Mouse (Mus musculus) liver, embryonic 15.5 days (tissue): ENCODE measurements around the gene Fads2. TPM values are rescaled to one million over a fixed set of nuclear protein-coding genes. Genes with fewer than 3 reads are reported as not detected.
"Not testable (repeated sequence)": the region's sequence is repeated elsewhere in the genome, so short reads cannot be mapped to it uniquely, and the experiment has no call there.

ENCODE experiments used
- ATAC-seq: fragments of 200-750 bp; cut with Nextera tagmentation; 2 replicates; pipeline ENCODE4 v1.8.0; 2017; ENCODE audit warnings: moderate number of reproducible peaks, mild to moderate bottlenecking, moderate library complexity; ENCODE audit not compliant: insufficient read depth
- H3K27ac ChIP-seq: fragments of 300-500 bp; sonication (generic); replicated peaks from 2 replicates; pipeline ENCODE4 v1.5.1; 2015; ENCODE audit warnings: mild to moderate bottlenecking, inconsistent platforms
- H3K27me3 ChIP-seq: fragments of 300-500 bp; sonication (generic); 2 replicates; pipeline ENCODE4 v1.6.1; 2015; ENCODE audit warnings: mild to moderate bottlenecking, inconsistent platforms
- H3K36me3 ChIP-seq: fragments of 300-500 bp; sonication (generic); replicated peaks from 2 replicates; pipeline ENCODE4 v1.6.1; 2015; ENCODE audit warnings: moderate library complexity, mild to moderate bottlenecking, inconsistent platforms
- H3K4me1 ChIP-seq: fragments of 300-500 bp; sonication (generic); replicated peaks from 2 replicates; pipeline ENCODE4 v1.6.1; 2015; ENCODE audit warnings: inconsistent platforms
- H3K4me2 ChIP-seq: fragments of 300-500 bp; sonication (generic); 2 replicates; pipeline ENCODE4 v1.6.1; 2015; ENCODE audit warnings: moderate library complexity, mild to moderate bottlenecking, inconsistent platforms
- H3K4me3 ChIP-seq: fragments of 300-500 bp; sonication (generic); replicated peaks from 2 replicates; pipeline ENCODE4 v1.5.1; 2015; ENCODE audit warnings: mild to moderate bottlenecking, inconsistent platforms
- H3K9ac ChIP-seq: fragments of 300-500 bp; sonication (generic); 2 replicates; pipeline ENCODE4 v1.6.1; 2015; ENCODE audit warnings: moderate library complexity, mild to moderate bottlenecking, inconsistent platforms
- H3K9me3 ChIP-seq: fragments of 300-500 bp; sonication (generic); replicated peaks from 2 replicates; pipeline ENCODE4 v1.6.1; 2016; ENCODE audit warnings: inconsistent platforms
- WGBS: fragments of 180-500 bp; shearing (Covaris S2); methylation state at CpG from one replicate; pipeline ENCODE4 v1.1.7; 2015; ENCODE audit warnings: mixed read lengths; ENCODE audit not compliant: insufficient replicate concordance; 5-methylcytosine and 5-hydroxymethylcytosine counted together
- polyA plus RNA-seq: library from polyadenylated mRNA; unstranded; fragments of >200 nt; fragmentation: Nextera tagmentation; extraction: Ambion mirVana; gene quantifications from 2 replicates; pipeline ENCODE4 v1.2.1, GENCODE M21; 2015

Gene Fads2
- polyA plus RNA-seq: 89.7 and 102 TPM in 2 replicates

DNA sequence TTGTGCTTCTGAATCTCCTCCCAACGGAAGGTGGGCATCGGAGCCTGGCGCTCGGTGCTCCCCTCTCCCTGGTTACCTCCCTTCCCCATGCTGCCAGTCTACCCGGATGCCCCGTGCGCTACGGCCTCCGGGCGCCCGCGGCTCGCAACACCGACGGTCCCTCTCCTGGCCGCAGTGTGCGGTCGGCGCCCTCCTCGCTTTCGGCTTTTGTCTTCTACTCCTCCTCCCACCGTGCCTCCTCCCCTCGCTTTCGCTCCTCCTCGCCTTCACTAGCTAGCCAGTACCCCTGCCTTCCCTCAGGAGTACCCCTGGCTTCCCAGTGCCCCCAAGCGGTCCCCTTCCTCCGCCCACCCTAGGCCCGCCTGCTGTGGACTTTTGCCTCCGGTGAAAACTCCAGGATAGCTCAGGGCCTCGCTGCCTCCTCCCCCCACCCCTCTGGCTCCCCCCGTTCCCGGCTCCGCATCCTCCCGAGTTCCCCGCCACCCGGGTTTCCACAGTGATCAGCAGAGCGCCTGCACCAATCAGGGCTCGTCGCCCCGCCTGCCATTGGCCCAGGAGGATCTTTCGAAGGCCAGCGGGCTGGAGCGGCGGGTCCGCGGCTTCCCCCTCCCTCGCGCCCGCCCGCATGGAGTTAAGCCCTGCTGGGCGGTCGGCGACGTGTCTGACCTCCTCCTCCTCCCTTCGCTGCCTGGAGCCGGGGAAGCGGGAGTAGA, at the start of gene Fads2:
Gene Fads2, minus strand, starts transcription at position 406 of the 713 bp plus-strand sequence.
- H3K4me2 ChIP-seq: peak within 1 kb of the TSS; percentile 96
- no peaks in the 10 kb centered on the region for H3K9me3 ChIP-seq
- WGBS: under 1% methylated on average over 57 of the region's 57 CpGs
- H3K4me3 ChIP-seq: peak within 1 kb of the TSS; percentile 72
- peak within 1 kb of the TSS; percentile 65 for H3K9ac ChIP-seq
- no peaks in the 10 kb centered on the region for H3K27me3 ChIP-seq
- peak within 1 kb of the TSS; percentile 68 for H3K27ac ChIP-seq
- H3K4me1 ChIP-seq: peaks cover 86% of the 10 kb centered on the region
- ATAC-seq: peak; percentile 84
- peaks cover 11% of the 10 kb centered on the region; the same call in 1 of the 2 replicates for H3K36me3 ChIP-seq

DNA sequence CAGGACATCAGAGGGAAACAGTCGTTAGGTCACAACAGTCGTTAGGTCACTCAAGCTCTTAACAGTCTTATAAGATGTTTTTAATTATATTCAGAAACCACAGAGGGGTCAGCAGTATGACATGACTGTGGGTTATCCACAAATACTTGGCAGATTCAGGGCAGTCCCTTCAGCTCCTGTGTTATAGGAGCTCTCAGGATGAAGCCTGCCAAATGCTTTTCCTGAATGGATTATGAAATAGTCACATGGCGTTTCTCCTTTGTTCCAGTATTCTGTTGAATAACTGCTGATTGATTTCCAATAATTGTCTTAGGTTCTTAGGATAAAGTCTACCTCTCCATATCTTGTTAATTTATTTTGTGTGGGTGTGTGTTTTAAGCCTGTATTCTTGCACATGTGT, 47.6 kb upstream of the Fads2 start:
- WGBS: 61% methylated on average over 3 of the region's 3 CpGs
- no peak overlapping the region for H3K4me3 ChIP-seq

DNA sequence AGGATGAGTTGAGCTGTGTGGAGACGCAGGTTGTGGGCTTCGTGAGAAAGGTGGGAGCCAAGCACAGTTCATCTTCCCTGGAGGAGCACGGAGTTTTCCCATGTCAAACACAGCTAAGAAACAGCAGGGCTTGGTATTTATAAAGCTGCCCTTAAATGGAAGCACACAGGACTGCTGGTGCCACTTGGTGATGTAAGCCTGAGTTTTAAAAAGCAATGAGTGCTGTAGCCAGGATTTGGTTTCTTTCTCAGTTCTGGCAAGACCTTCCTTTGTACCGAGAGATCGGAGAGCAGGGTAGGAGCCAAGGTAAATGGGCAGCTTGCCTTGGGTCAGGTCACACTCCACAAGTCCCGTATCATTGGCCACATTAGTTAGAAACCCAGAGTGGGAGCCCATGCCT, 47.0 kb upstream of the Fads2 start:
- no peaks in the 10 kb centered on the region for H3K9me3 ChIP-seq
- H3K4me1 ChIP-seq: peaks cover 10% of the 10 kb centered on the region; the same call in 1 of the 2 replicates
- no peaks in the 10 kb centered on the region; the same call in 1 of the 2 replicates for H3K27me3 ChIP-seq
- H3K9ac ChIP-seq: no peak overlapping the region
- no peak for ATAC-seq
- no peak overlapping the region for H3K27ac ChIP-seq
- 68% methylated on average over 6 of the region's 6 CpGs for WGBS
- no peak overlapping the region for H3K4me3 ChIP-seq
- H3K4me2 ChIP-seq: no peak overlapping the region
- H3K36me3 ChIP-seq: no peaks in the 10 kb centered on the region

More for the DNA sequence above, 47.6 kb upstream of the Fads2 start:
- ATAC-seq: no peak
- H3K9me3 ChIP-seq: no peaks in the 10 kb centered on the region
- no peak overlapping the region for H3K4me2 ChIP-seq
- H3K9ac ChIP-seq: no peak overlapping the region
- no peak overlapping the region for H3K27ac ChIP-seq
- peaks cover 10% of the 10 kb centered on the region; the same call in 1 of the 2 replicates for H3K4me1 ChIP-seq
- H3K36me3 ChIP-seq: no peaks in the 10 kb centered on the region
- no peaks in the 10 kb centered on the region; the same call in 1 of the 2 replicates for H3K27me3 ChIP-seq

DNA sequence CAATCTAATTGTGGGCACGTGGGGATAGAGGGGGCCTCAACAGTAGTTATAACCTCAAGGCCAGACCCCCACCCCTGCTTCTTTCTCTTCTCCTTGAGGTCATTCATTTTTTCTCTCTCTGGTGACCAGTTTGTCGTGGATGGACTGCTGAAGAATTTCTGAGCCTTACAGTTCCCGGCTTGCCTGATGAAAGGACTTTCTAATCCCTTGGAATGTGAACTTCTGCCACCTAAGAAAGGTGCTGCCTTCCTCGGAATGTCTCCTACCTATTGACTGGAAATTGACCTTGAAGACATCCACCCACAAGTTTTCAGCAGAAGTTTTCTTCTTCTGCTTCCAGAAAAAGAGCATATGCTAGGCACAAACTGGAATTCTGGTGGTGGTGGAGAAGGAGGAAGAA, 42.9 kb upstream of the Fads2 start:
- H3K27me3 ChIP-seq: no peaks in the 10 kb centered on the region; the same call in 1 of the 2 replicates
- H3K9me3 ChIP-seq: no peaks in the 10 kb centered on the region
- no peak overlapping the region for H3K9ac ChIP-seq
- no peak overlapping the region for H3K27ac ChIP-seq
- ATAC-seq: no peak
- H3K4me2 ChIP-seq: no peak overlapping the region
- peaks cover 14% of the 10 kb centered on the region for H3K4me1 ChIP-seq
- 42% methylated on average over 4 of the region's 4 CpGs for WGBS
- no peaks in the 10 kb centered on the region for H3K36me3 ChIP-seq
- H3K4me3 ChIP-seq: no peak overlapping the region

DNA sequence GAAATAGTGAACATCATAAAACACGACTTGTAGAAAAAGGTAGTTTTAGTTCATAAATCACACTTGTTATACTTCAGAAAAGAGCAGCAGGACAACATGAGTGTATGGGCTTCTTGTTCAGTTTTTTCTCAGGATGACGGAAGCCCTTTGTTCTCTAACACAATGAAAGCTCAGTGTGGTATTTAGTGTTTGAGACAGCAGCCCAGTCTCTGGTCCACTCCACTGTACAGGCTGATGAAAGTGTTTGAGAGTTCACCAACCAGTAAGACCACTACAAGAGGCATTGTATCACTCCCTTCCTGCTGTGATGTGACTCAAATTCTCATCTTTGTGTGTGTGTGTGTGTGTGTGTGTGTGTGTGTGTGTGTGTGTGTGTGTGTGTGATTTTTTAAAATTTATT, 42.1 kb upstream of the Fads2 start:
- WGBS: 57% methylated on average over 2 of the region's 2 CpGs
- no peak overlapping the region for H3K4me3 ChIP-seq
- H3K27me3 ChIP-seq: no peaks in the 10 kb centered on the region; the same call in 1 of the 2 replicates
- no peaks in the 10 kb centered on the region for H3K36me3 ChIP-seq
- no peaks in the 10 kb centered on the region for H3K9me3 ChIP-seq
- H3K4me2 ChIP-seq: no peak overlapping the region
- no peak for ATAC-seq
- no peak overlapping the region for H3K27ac ChIP-seq
- peaks cover 9% of the 10 kb centered on the region for H3K4me1 ChIP-seq
- no peak overlapping the region for H3K9ac ChIP-seq

DNA sequence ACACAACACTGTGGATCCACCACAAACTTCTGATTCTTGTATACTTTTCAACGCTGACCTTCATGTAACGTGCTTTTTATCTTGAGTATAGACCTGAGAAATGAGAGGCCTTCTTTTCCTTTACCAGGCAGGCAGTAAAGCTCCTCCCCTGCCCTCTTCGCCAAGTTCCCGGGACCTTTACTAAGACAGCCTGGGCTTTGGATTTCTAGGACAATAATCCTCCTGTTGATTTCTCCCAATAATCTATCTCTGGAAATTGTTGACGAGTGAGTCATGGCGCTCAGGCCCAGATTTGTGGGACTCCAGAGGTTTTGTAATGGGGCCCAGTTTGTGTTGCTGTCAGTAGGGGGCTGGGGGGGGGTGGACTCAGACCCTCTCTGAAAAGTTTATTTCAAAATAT, 38.2 kb upstream of the Fads2 start:
- Histone ChIP-seq H3K9me3 (no peaks in the 10 kb centered on the region), H3K9ac (no peak overlapping the region), H3K4me1 (peaks cover 4% of the 10 kb centered on the region), H3K4me2 (no peak overlapping the region), H3K36me3 (no peaks in the 10 kb centered on the region), H3K4me3 (no peak overlapping the region), H3K27ac (no peak overlapping the region), H3K27me3 (no peaks in the 10 kb centered on the region; the same call in 1 of the 2 replicates)
- 82% methylated on average over 6 of the region's 6 CpGs for WGBS
- no peak for ATAC-seq

DNA sequence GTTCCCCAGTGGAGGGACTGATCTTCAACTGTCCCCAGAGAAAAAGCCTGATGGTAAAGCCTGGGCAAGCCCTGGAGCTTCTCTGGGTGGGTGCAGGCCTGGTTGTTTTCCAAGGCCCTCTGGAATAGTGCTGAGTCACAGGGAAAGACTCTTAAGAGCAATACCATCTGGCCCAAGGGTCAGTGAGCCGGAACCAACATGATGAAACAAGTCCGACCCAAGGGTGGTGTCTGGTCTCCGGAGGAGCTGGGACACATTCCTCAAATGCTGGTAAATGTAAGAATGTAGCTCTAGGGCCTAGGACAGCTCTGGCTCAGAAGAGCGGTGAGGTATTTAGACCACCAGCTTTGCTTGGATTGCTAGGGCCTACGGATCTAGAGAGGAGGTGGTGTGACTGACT, 35.9 kb upstream of the Fads2 start:
- 72% methylated on average over 5 of the region's 5 CpGs for WGBS
- Histone ChIP-seq H3K4me2 (no peak overlapping the region), H3K27me3 (no peaks in the 10 kb centered on the region; the same call in 1 of the 2 replicates), H3K4me1 (no peaks in the 10 kb centered on the region), H3K36me3 (no peaks in the 10 kb centered on the region), H3K9me3 (no peaks in the 10 kb centered on the region), H3K27ac (no peak overlapping the region), H3K9ac (no peak overlapping the region), H3K4me3 (no peak overlapping the region)
- ATAC-seq: no peak

DNA sequence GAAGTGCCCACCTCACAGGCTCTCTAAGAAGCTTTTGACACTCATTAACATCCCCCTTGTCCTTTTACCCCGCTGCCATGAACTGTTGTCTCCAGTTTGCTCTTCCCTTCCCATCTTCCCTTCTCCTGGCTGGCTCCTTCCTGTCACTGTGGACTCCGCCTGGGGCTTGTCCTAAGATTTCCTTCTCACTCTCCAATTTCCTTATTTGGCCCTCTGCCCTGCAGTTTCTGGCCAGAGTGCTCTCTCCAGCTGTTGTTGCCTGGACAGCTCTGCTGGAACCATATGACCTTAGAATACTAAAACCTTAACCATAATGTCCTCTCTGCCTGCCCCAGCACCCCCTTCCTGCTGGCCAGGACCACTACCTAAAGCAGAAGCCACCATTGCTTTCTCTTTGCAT, 33.1 kb upstream of the Fads2 start:
- no peaks in the 10 kb centered on the region for H3K36me3 ChIP-seq
- no peaks in the 10 kb centered on the region for H3K4me1 ChIP-seq
- no peak overlapping the region for H3K4me2 ChIP-seq
- WGBS: 40% methylated on average over 2 of the region's 2 CpGs
- H3K27me3 ChIP-seq: no peaks in the 10 kb centered on the region; the same call in 1 of the 2 replicates
- H3K27ac ChIP-seq: no peak overlapping the region
- H3K9ac ChIP-seq: no peak overlapping the region
- no peak overlapping the region for H3K4me3 ChIP-seq
- no peaks in the 10 kb centered on the region for H3K9me3 ChIP-seq
- ATAC-seq: no peak

DNA sequence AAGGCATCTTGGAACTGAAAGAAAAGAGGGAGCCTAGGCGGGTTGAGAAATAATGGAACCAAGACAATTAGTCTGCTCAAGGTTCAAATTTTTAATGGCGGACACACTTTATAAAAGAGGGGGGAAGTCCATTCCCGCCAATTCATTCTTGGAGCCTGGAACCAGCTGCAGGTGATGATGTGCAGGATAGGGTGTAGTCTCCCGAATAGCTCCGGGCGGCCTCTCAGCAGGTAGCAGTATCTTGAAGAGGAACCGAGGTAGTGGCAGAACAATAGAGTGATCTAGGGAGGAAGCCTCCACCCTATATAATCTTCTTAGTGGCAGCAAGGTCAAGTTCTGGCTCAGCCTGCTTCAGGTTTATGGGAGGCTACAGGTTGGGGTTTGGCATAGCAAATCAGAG, 28.0 kb upstream of the Fads2 start:
- not testable (repeated sequence) for H3K36me3 ChIP-seq, H3K27me3 ChIP-seq, H3K4me2 ChIP-seq, H3K9ac ChIP-seq, H3K9me3 ChIP-seq, H3K4me3 ChIP-seq, H3K27ac ChIP-seq, ATAC-seq, H3K4me1 ChIP-seq
- 62% methylated on average over 7 of the region's 7 CpGs for WGBS

DNA sequence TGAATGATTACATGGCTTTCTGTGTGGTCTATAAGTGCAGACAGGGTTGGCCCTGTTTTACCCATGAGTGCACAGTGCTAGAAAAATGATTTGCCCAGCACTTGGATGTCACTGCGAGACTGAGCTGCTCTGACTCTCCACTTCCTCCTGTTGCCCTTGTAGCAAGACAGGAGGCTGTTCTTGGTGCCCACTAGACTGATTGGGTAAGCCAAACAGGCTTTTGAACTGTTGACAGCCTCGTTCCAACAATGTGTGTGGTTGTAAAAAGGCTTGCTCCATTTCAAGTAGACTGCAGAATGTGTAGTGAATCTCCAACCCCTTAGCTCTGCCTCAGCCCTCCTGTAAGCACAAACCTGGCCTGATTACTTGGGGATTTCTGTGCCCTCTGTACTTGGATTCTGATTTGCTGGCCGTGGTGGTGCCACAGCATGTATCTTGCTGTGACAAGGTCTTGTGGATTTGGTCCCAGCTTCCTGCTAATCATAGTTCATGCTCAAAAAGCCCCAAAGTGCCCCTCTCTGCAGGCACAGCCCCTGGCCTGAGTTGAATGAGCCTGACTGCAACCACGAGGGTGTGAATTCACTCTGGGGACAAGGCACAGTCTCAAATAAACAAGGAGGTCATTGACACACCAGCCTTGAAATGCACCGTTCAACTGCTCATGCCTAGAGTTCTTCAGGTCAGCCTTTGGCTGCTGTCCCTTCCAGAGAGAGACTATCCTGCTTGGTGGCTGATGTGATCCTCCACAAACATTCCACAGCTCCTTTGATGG, 25.1 kb upstream of the Fads2 start:
- ATAC-seq: no peak
- no peak overlapping the region for H3K27ac ChIP-seq
- H3K9me3 ChIP-seq: no peaks in the 10 kb centered on the region
- H3K4me1 ChIP-seq: no peaks in the 10 kb centered on the region
- no peak overlapping the region for H3K9ac ChIP-seq
- no peak overlapping the region for H3K4me2 ChIP-seq
- H3K4me3 ChIP-seq: no peak overlapping the region
- no peaks in the 10 kb centered on the region for H3K36me3 ChIP-seq
- H3K27me3 ChIP-seq: no peaks in the 10 kb centered on the region
- WGBS: 30% methylated on average over 5 of the region's 5 CpGs

DNA sequence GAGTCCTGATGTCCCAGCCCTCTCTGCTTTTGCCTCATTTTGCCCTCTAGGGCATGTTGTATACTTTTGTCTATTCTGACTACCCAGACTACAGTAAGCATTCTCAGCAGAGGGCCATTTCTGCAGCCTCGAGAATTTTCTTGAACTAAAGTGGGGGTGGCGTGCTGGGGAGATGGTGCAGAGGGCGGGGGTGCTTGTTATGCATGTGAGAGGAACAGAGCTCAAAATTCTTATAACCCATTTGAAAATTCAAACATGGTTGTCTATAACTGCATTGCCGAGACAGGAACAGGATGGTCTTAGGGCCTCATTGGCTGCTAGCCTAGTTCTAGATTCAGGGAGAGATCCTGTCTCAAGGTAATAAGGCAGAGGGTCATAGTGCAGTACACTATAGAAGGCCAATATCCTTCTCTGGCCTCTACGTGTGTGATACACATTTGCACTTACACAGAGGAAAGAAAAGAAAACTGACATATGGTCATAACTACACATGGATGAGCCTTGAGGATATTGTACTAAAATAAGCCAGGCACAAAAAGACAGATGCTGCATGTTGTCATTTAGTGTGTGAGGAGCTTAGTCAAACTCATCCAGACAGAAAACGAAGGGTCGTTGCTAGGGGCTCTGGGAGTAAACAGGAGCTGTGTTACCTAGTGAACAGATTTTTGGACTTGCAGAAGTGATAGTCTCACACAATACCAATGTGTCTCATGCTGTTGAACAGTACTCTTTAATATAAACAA, 22.5 kb upstream of the Fads2 start:
- Histone ChIP-seq H3K9ac (no peak overlapping the region), H3K27ac (no peak overlapping the region), H3K4me2 (no peak overlapping the region), H3K36me3 (no peaks in the 10 kb centered on the region), H3K9me3 (no peaks in the 10 kb centered on the region), H3K4me3 (no peak overlapping the region), H3K4me1 (no peaks in the 10 kb centered on the region), H3K27me3 (no peaks in the 10 kb centered on the region)
- no peak for ATAC-seq
- WGBS: 62% methylated on average over 7 of the region's 7 CpGs
